Mouse (Mus musculus): ENCODE data around the gene Tmem213. TPM values are rescaled to one million over a fixed set of nuclear protein-coding genes. Genes with fewer than 3 reads are reported as not detected.

Tmem213 gene
- total RNA-seq, 2 experiments from 2014 or later, result not detected

- no peak for ATAC-seq (replicated peaks; ENCODE audit: low FRiP score, poor library complexity, severe bottlenecking)
Measured at GRCm38 (mm10) chr6:38110859-38111258, 1.8 kb downstream of the Tmem213 start.

GRCm38 (mm10) chr6:38116107-38116770 lies 7.2 kb downstream of the Tmem213 start:
- no peak for ATAC-seq (replicated peaks; ENCODE audit: low FRiP score, poor library complexity, severe bottlenecking)

GRCm38 (mm10) chr6:38118341-38118740 lies 9.3 kb downstream of the Tmem213 start:
- no peak for ATAC-seq (replicated peaks; ENCODE audit: low FRiP score, poor library complexity, severe bottlenecking)

- no peak for ATAC-seq (replicated peaks; ENCODE audit: low FRiP score, poor library complexity, severe bottlenecking)
Measured at GRCm38 (mm10) chr6:38120681-38121371, 11.8 kb downstream of the Tmem213 start.

- no peak for ATAC-seq (replicated peaks; ENCODE audit: low FRiP score, poor library complexity, severe bottlenecking)
Measured at GRCm38 (mm10) chr6:38121843-38122242, 12.8 kb downstream of the Tmem213 start.

- ATAC-seq (replicated peaks; ENCODE audit: low FRiP score, poor library complexity, severe bottlenecking), result no peak
Measured at GRCm38 (mm10) chr6:38122791-38123190, 13.7 kb downstream of the Tmem213 start.

GRCm38 (mm10) chr6:38123471-38124206 lies 14.6 kb downstream of the Tmem213 start:
- ATAC-seq (replicated peaks; ENCODE audit: low FRiP score, poor library complexity, severe bottlenecking), result no peak

GRCm38 (mm10) chr6:38124207-38124835 lies 15.3 kb downstream of the Tmem213 start, which contains the start of gene Atp6v0a4:
Atp6v0a4 (minus strand) TSS chr6:38124586.
- ATAC-seq (replicated peaks; ENCODE audit: low FRiP score, poor library complexity, severe bottlenecking), result no peak

GRCm38 (mm10) chr6:38124882-38125281 lies 15.8 kb downstream of the Tmem213 start:
- no peak for ATAC-seq (replicated peaks; ENCODE audit: low FRiP score, poor library complexity, severe bottlenecking)

- no peak for ATAC-seq (replicated peaks; ENCODE audit: low FRiP score, poor library complexity, severe bottlenecking)
Measured at GRCm38 (mm10) chr6:38125462-38125861, 16.4 kb downstream of the Tmem213 start.

- ATAC-seq (replicated peaks; ENCODE audit: low FRiP score, poor library complexity, severe bottlenecking), result no peak
Measured at GRCm38 (mm10) chr6:38128115-38128514, 19.1 kb downstream of the Tmem213 start.

GRCm38 (mm10) chr6:38129883-38130282 lies 20.8 kb downstream of the Tmem213 start:
- ATAC-seq (replicated peaks; ENCODE audit: low FRiP score, poor library complexity, severe bottlenecking), result no peak

- no peak for ATAC-seq (replicated peaks; ENCODE audit: low FRiP score, poor library complexity, severe bottlenecking)
Measured at GRCm38 (mm10) chr6:38131801-38132231, 22.8 kb downstream of the Tmem213 start.

- ATAC-seq (replicated peaks; ENCODE audit: low FRiP score, poor library complexity, severe bottlenecking), result no peak
Measured at GRCm38 (mm10) chr6:38134806-38135559, 25.9 kb downstream of the Tmem213 start.

- ATAC-seq (replicated peaks; ENCODE audit: low FRiP score, poor library complexity, severe bottlenecking), result no peak
Measured at GRCm38 (mm10) chr6:38139086-38139485, 30.0 kb downstream of the Tmem213 start.

- no peak for ATAC-seq (replicated peaks; ENCODE audit: low FRiP score, poor library complexity, severe bottlenecking)
Measured at GRCm38 (mm10) chr6:38140402-38140801, 31.3 kb downstream of the Tmem213 start.

- no peak for ATAC-seq (replicated peaks; ENCODE audit: low FRiP score, poor library complexity, severe bottlenecking)
Measured at GRCm38 (mm10) chr6:38144161-38144998, 35.3 kb downstream of the Tmem213 start.

- no peak for ATAC-seq (replicated peaks; ENCODE audit: low FRiP score, poor library complexity, severe bottlenecking)
Measured at GRCm38 (mm10) chr6:38145463-38146065, 36.5 kb downstream of the Tmem213 start.

Measured in erythroblast, adult 5-6 weeks (primary cell).